Mouse (Mus musculus) heart, postnatal 0 days (tissue): Measurements from ENCODE around the gene Tst.

Experiments used
- CTCF ChIP-seq: IDR thresholded peaks from 2 replicates; pipeline ENCODE4 v1.5.1; 2016; ENCODE audit warnings: antibody characterized with exemption, control low read depth, low read depth
- EP300 ChIP-seq: IDR thresholded peaks from 2 replicates; pipeline ENCODE4 v1.6.1; 2016; ENCODE audit warnings: antibody characterized with exemption, low read depth

DNA sequence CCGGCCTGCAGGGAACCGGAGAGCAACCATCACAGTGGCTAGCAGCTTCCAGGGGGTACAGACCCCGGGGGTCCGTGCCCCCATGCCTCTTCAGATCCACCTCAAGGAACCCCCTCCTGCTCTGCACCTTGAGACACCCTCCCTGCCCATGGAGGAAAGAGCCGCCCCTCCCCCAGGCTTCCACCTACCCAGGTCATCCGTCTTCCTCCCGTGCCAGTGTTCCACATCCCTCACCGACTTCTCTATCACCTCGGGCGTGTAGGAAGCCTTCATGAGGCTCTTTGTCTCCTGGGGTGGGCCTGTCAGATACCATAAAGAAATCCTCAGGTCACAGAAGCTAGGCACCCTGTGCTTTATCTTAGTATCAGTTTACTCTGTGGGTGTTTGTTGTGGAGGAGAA is 27.2 kb downstream of the Tst start:
- no peak for TF ChIP-seq CTCF
- TF ChIP-seq EP300: no peak
